Mouse (Mus musculus): ENCODE data around the gene Cct7.

DNA sequence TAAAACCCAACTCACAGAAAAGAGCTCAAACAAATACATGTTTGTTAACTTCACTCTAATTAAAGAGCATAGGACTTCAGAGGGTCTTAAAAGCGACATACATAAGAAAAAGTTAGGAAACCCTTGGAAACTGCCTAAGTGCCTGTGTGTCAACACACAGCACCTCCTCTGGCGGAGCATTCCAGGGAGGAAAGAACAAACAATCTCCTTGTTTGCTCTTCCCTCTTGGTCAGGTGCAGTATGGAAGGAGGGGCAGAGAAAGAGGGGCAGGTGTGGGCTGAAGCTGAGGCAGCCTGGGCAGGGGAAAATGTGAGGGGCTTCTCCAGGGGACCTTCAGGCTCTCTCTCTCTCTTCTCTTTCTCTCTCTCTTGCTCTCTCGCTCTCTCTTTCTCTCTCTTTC, 35.5 kb upstream of the Cct7 start:
- no peak for TF ChIP-seq POLR2A (IDR thresholded peaks at IDR 0.05; ENCODE audit: insufficient read length, low read depth)
- TF ChIP-seq USF1 (IDR thresholded peaks at IDR 0.05; ENCODE audit: low read depth) = no peak
- TF ChIP-seq MYOG (IDR thresholded peaks at IDR 0.05; ENCODE audit: control insufficient read depth in 1 of 3, insufficient read depth in 1 of 3, insufficient read length in 2 of 3, low read depth in 2 of 3) = no peak
- no peak for TF ChIP-seq TCF12 (IDR thresholded peaks at IDR 0.05; ENCODE audit: insufficient read depth, poor library complexity, severe bottlenecking)
- TF ChIP-seq MAX (IDR thresholded peaks at IDR 0.05; ENCODE audit: low read depth) = no peak
- no peak for TF ChIP-seq CEBPB (IDR thresholded peaks at IDR 0.05; ENCODE audit: insufficient read depth, poor library complexity, severe bottlenecking)
- no peak for TF ChIP-seq MYOD1 (IDR thresholded peaks at IDR 0.05; ENCODE audit: control insufficient read depth in 1 of 3, insufficient read length in 2 of 3, low read depth in 2 of 3)

Measured in myocyte (in vitro differentiated cells).